Mouse (Mus musculus) activated CD4-positive, CD25-positive, alpha-beta regulatory T cell, adult 4 months (primary cell): Measurements from ENCODE around the gene Lactbl1. TPM values are rescaled to one million over a fixed set of nuclear protein-coding genes. Genes with fewer than 3 reads are reported as not detected.

Experiments
- ATAC-seq: one replicate; pipeline ENCODE4 v1.8.0; 2017
- polyA plus RNA-seq, 2 experiments: library from polyadenylated mRNA; unstranded; fragments of 100-300 nt; shearing (Covaris generic); gene quantifications; one replicate each; pipeline ENCODE4 v1.2.1; 2017

The Lactbl1 gene
- polyA plus RNA-seq, 2 experiments from 2014 or later, result not detected

DNA sequence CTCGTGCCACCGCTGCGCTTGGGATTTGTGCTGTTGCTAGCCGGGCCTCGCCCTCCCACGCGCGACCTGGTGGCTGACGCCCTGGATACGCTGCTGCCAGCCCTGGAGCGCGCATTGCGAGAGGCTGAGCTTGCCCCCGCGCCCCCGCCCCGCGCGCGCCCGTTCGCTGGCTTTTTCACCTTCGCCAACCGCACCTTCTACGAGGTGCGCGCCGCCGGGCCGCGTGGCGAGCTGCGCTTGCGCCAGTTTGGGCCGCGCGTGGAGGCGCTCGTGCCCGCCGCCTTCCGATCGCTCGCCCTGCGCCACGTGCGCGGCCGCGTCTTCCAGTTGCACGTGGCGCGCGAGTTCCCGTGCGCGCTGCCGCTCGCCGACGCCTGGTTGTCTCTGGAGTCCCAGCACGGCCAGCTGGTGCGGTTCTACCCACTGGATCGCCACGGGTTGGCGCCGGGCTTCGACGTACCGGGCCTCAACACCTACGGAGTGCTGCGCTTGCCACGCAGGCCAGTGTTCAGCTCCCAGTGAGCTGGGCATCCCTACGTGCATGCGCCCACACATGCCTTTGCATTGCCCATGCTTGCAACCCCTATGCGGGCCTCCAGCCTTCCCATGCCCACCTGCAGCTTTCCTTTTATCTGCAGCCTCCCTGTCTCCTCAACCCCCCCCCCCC lies 15.3 kb downstream of the Lactbl1 start:
- ATAC-seq, result no peak

GRCm38 (mm10) chr4:136638230-136638750 lies 15.9 kb downstream of the Lactbl1 start:
- no peak for ATAC-seq

DNA sequence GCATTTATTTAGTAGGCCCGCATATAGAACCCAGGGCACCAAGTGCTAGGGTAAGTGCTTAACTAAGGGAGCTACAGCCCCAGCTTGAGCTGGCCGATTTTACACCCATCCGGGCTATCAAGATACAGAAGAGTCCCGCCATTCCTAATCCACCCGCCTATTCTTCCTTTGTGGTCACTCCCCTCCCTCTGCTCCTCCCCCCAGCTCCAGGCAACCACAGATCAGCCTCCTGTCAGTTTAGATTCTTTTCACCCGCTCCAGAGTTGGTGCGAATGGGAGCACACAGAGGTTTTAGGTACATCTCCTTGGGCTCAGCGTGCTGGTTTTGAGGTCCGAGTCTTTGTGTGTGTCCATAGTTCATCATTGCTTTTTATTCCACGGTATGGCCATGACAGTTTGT lies 16.5 kb downstream of the Lactbl1 start:
- no peak for ATAC-seq

DNA sequence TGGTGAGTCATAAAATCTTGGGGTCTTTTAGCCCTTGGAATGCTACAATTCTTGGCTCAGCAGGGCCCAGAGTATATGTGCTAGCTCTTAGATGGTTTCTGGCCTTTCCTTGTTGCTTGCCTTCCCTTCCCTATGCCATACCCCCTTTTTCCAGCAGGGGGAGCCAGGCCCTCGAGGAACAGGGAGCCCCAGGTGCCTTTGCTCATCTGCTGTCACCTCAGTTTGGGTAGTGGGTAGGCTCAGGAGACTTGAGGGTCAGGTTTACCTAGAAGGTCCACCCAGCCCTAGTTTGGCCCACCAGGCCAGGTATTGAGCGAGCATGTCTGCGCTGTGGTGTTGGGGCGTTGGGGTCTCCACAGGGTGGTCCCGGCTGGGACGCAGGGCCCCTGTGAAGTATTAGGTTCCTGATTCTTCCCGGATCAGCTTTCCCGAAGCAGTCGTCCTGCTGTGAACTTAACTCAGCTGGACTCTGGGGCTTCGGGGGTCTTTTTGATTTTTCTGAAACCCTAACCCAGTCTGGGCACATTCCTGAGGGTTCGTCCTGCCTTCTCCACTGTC lies 26.6 kb downstream of the Lactbl1 start:
- no peak for ATAC-seq

GRCm38 (mm10) chr4:136649480-136650196 lies 27.2 kb downstream of the Lactbl1 start:
- ATAC-seq, result no peak

DNA sequence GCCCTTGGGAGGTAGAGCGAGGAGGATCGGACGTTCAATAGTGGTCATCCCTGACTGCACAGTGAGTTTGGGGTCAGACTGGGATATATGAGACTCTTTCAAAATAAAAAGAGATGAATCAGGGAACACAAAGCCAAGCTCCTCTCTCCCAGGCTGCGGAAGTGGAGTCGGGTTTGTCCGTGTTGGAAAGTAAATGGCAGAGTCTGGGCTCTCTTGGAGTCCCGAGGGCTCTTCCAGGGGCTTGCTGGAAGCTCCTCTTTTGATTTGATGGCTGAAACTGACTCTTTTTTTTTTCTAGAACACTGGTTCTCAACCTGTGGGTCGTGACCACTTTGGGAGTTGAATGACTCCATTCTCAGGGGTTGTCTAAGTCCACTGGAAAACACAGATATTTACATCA lies 27.8 kb downstream of the Lactbl1 start:
- no peak for ATAC-seq

DNA sequence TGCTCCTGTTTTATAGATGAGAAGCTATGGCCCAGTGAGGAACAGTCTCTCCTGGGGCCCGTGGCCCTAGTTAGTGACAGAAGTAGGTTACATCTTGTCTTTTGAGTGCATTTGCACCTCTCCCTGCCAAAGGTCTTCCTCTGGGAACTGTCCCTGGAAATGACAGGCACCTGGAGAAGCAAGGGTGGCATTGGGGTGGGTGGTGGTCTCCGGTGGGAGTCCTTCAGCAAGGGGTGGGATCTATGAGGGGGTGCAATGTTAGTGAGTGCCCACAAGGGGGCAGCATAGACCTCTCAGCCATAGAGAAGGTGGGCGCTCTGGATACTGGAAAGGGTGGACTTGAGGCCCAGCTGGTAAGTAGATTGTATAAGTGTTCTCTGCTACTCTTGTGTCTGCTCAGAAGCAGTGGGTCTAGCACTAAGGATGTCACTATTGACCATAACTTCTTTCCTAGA lies 29.0 kb downstream of the Lactbl1 start:
- ATAC-seq, result no peak

GRCm38 (mm10) chr4:136651882-136652527 lies 29.6 kb downstream of the Lactbl1 start:
- no peak for ATAC-seq

- no peak for ATAC-seq
These were observed 30.1 kb downstream of the Lactbl1 start for GRCm38 (mm10) chr4:136652528-136652910.

DNA sequence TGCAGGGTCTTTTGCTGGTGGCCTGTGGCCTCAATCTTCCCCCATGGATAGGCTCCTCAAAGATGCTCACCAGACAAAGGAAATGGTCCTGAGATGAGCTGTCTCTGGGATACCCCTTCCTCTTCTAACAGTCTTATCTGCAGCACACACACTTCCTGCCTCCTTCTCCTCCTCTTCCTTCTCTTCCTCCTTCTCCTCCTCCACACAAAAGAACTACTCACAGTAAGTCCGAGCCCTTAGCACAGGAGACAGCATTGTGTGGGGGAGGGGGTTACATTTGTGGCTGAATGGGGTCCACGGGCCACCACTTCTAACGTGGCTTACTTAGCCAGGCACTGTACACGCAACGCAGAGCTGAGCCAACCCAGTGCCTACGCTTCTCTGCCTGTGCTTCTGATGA lies 30.6 kb downstream of the Lactbl1 start:
- ATAC-seq, result no peak

GRCm38 (mm10) chr4:136653692-136654234 lies 31.3 kb downstream of the Lactbl1 start:
- ATAC-seq, result no peak

GRCm38 (mm10) chr4:136657914-136658313 lies 35.5 kb downstream of the Lactbl1 start:
- no peak for ATAC-seq

GRCm38 (mm10) chr4:136665068-136665467 lies 42.6 kb downstream of the Lactbl1 start:
- ATAC-seq, result no peak

GRCm38 (mm10) chr4:136666002-136666401 lies 43.6 kb downstream of the Lactbl1 start:
- ATAC-seq, result no peak

DNA sequence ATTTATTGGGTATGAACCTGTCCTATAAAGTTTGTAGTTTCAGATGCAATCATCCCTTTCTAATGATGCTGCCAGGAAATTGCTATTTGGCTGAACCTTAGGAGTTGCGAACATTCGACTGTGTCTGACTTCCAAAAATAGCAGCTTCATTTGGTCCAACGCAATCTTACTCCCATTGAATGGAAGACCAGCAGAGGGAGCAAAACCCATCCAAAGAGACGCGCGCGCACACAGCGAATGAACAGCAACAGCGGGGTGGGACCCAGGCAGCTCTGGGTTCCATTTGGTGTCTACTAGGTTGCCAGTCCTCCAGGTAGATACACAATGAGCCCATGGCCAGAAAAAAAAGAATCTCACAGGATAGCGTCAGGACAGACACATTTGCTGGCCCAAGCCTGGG lies 45.3 kb downstream of the Lactbl1 start:
- no peak for ATAC-seq

GRCm38 (mm10) chr4:136672335-136673090 lies 50.1 kb downstream of the Lactbl1 start:
- no peak for ATAC-seq

GRCm38 (mm10) chr4:136675439-136675838 lies 53.0 kb downstream of the Lactbl1 start:
- no peak for ATAC-seq

- no peak for ATAC-seq
These were observed 56.1 kb downstream of the Lactbl1 start for GRCm38 (mm10) chr4:136678480-136678879.

DNA sequence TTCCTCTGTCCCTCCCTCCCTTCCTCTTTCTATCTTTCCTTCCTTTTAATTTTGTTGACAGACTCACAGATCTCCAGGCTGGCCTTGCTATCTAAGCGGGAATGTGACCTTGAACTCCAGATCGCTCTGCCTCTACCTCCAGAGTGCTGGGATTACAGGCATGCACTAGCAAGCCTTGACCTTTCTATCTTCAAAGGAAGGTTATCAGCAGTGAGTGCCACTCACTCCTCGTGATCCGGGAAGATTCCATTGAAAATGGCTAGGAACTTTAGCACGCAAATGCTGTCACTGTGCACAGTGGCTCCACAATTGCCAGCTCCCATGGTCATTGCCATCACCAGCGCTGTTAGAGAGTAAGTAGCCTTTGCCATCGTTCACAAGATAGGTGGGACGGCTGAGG lies 56.8 kb downstream of the Lactbl1 start:
- no peak for ATAC-seq

GRCm38 (mm10) chr4:136680641-136681040 lies 58.2 kb downstream of the Lactbl1 start:
- no peak for ATAC-seq

DNA sequence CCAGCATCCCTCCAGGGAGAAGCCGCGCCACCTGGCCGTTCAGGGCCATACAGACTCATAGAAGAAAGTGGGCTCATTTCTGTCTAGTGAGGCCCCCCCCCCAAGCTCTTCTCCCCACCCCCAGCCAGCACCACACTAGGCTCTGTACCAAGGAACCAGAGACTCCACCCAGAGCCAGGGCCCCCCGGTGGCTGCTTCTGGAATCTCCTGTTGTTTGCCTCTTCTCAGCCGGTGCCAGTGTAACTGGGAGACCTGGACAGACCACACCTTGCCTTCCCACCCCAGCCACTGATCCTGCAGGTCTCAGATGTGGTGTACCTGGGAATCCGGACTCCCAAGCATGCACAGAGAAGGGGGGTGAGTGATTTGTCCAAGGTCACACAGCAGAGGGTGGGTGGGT lies 62.1 kb downstream of the Lactbl1 start:
- ATAC-seq, result no peak

DNA sequence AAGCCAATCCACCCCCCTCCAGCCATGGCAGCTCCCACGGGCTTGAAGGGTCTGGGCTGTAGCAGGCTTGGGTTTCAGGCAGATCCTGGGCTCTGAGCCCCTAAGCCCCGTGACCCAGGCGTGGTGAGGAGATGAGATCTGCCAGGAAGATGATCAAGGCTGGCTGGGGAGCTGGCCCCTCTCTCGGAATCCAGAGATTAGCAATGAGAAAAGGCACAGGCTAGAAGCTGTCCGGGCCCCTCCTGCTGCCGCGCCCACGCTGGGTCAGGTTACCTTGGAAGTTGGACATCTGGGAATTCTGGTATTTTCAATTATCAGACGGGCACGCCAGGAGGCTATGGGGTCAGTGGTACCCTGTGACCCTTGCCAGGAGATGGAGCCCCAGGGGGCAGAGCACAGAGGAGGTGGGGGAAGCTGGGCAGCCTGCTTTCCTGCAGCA lies 63.0 kb downstream of the Lactbl1 start:
- ATAC-seq, result no peak
